Mouse (Mus musculus) MEL (cell line): ENCODE results near the gene Ppfia4.

Experiments
- CHD1 ChIP-seq: IDR thresholded peaks from 2 replicates; pipeline ENCODE4 v1.6.1; 2012; ENCODE audit warnings: low read depth, mild to moderate bottlenecking, inconsistent platforms, low read length, improper control_type of control experiment
- MAFK ChIP-seq: IDR thresholded peaks from 2 replicates; pipeline ENCODE4 v1.6.1; 2011; ENCODE audit warnings: low read depth, mild to moderate bottlenecking, low read length, improper control_type of control experiment, borderline replicate concordance
- NRF1 ChIP-seq: IDR thresholded peaks from 2 replicates; pipeline ENCODE4 v1.6.1; 2014; ENCODE audit warnings: low read depth, mild to moderate bottlenecking, inconsistent platforms, low read length, improper control_type of control experiment, moderate library complexity; ENCODE audit not compliant: poor library complexity, insufficient read depth, severe bottlenecking
- POLR2A ChIP-seq, 2 experiments: IDR thresholded peaks; 2 replicates each; pipeline ENCODE4 v1.6.1; 2011 to 2012; ENCODE audit warnings: low read length in 2 of 2, mild to moderate bottlenecking in 2 of 2, control low read depth in 1 of 2, improper control_type of control experiment in 1 of 2, low read depth in 1 of 2, moderate library complexity in 1 of 2; ENCODE audit not compliant: control insufficient read depth in 1 of 2, insufficient read depth in 1 of 2, poor library complexity in 1 of 2
- TAL1 ChIP-seq: IDR thresholded peaks from 2 replicates; pipeline ENCODE4 v1.6.1; 2012; ENCODE audit warnings: mild to moderate bottlenecking, inconsistent platforms, low read length, moderate library complexity, mixed read lengths
- USF2 ChIP-seq, 2 experiments: IDR thresholded peaks; 2 replicates each; pipeline ENCODE4 v1.6.1; 2011 to 2012; ENCODE audit warnings: improper control_type of control experiment in 2 of 2, low read length in 2 of 2, borderline replicate concordance in 1 of 2, inconsistent platforms in 1 of 2, low read depth in 1 of 2, mild to moderate bottlenecking in 1 of 2; ENCODE audit not compliant: insufficient read depth in 1 of 2
- ZMIZ1 ChIP-seq: IDR thresholded peaks from 2 replicates; pipeline ENCODE4 v1.6.1; 2012; ENCODE audit warnings: low read depth, mild to moderate bottlenecking, inconsistent platforms, low read length, improper control_type of control experiment, moderate library complexity

DNA sequence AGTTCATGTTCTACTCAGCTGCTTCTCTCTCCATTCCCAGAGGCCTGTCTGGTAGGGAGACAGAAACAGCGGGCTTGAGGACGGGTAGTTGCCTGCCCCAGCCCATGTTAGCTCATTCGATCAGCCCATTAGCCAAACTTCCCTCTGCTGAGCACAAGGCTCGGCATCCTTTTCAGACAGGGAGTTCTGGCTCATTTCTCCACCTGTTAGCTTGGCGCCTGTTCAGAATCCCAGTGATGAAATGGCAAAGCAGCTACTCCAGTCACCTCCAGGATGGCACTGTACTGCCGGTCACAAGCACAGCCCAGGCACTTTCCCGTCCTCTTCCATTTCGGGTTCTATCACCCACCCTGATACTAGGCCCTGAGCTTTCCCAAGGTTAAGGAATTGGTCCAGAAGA is 35.5 kb downstream of the Ppfia4 start:
- TF ChIP-seq CHD1 (no peak), TAL1 (no peak), MAFK (no peak), USF2 (IDR thresholded peaks at IDR 0.05; ENCODE audit: borderline replicate concordance in 1 of 2, insufficient read depth in 1 of 2, low read depth in 1 of 2, low read length in 2 of 2) (no peak), ZMIZ1 (no peak), POLR2A (IDR thresholded peaks at IDR 0.05; ENCODE audit: control insufficient read depth in 1 of 2, insufficient read depth in 1 of 2, low read depth in 1 of 2, low read length in 2 of 2, poor library complexity in 1 of 2) (no peak), NRF1 (no peak)
